In the genomic region with DNA sequence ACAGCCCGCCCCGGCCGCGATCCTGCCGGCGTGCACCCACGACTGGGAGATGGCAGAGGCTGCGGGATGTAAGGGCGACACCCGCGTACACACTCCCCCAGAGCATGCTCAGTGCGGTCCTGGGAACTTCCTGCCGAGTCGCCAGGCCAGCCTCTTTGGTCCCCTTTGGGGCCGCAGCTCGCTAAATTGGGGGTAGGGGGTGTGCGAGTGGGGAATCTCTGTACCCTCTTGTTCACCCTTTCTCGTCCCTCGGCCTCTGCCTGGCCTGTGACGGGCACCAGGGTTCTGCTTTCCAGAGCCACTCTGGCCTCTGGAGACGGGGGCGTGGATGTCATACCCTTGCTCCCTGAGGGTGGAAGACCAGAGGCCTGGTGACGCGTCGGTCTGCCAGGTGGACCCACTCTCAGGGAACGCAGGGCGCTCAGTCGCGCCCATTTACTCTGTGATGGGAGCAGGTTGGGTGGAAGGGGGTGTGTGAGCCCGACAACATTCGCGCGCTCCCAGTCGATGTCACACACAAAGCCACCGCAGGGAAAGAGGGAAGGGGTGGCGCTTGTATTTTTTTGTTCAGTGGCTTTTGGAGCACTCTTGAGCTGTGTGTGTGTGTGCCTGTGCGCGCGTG, we compare ENCODE assay signal across 8 mouse cellular contexts. TPM values are rescaled to one million over a fixed set of nuclear protein-coding genes. Genes with fewer than 3 reads are reported as not detected.
DNase-seq lines count a peak whose midpoint lies in the region; ATAC-seq and TF ChIP-seq lines count a peak whose summit lies in the region.

No protein-coding gene starts in this region.

- no peak for TF ChIP-seq CTCF in heart, postnatal 0 days (IDR thresholded peaks at IDR 0.05; ENCODE audit: low read depth)
- TF ChIP-seq CTCF in lung, adult 2 months (IDR thresholded peaks at IDR 0.05; ENCODE audit: insufficient read depth, low read length) = no peak

- peak; percentile 71 for DNase-seq in brain, adult 2 months (ENCODE audit: low read depth, low spot score)
- DNase-seq in forebrain, embryonic 11.5 days (ENCODE audit: low spot score) = peak; percentile 76
- peak; percentile 36 for DNase-seq in heart, postnatal 0 days (ENCODE audit: low spot score)
- peak; percentile 44 to 70 for DNase-seq in kidney, postnatal 25 days
- peak; percentile 60 for DNase-seq in lung, adult 2 months
- DNase-seq in testis, postnatal 14 days (ENCODE audit: low spot score) = peak; percentile 48

- H3K27me3 ChIP-seq in forebrain, embryonic 11.5 days (ENCODE audit: control insufficient read depth, insufficient read depth, low read length) = no peaks in the 10 kb centered on the region
- no peaks in the 10 kb centered on the region for H3K27me3 ChIP-seq in heart, postnatal 0 days (ENCODE audit: control insufficient read depth, insufficient read depth, low read length)
- no peaks in the 10 kb centered on the region for H3K27me3 ChIP-seq in neural tube, embryonic 13.5 days

- peak; percentile 25 for ATAC-seq in CD4-positive, CD25-positive, alpha-beta regulatory T cell, adult 4 months
- peak; percentile 34 for ATAC-seq in forebrain, embryonic 11.5 days (replicated peaks; ENCODE audit: low FRiP score)
- no peak for ATAC-seq in heart, postnatal 0 days (ENCODE audit: insufficient read depth, low read depth)
- peak; percentile 61 for ATAC-seq in neural tube, embryonic 13.5 days (ENCODE audit: low read depth)

- no peaks in the 10 kb centered on the region for H3K4me1 ChIP-seq in forebrain, embryonic 11.5 days (replicated peaks; ENCODE audit: control insufficient read depth, insufficient read depth, low read length)
- H3K4me1 ChIP-seq in heart, postnatal 0 days (ENCODE audit: control insufficient read depth, insufficient read depth) = peaks cover 14% of the 10 kb centered on the region; the same call in 1 of the 2 replicates
- peaks cover 7% of the 10 kb centered on the region for H3K4me1 ChIP-seq in lung, adult 2 months (ENCODE audit: control insufficient read depth, insufficient read depth, low read length)
- peaks cover 51% of the 10 kb centered on the region for H3K4me1 ChIP-seq in neural tube, embryonic 13.5 days (replicated peaks)

- WGBS in forebrain, embryonic 11.5 days = under 1% methylated on average over 38 of the region's 39 CpGs
- 3% methylated on average over 39 of the region's 39 CpGs for WGBS in heart, postnatal 0 days
- WGBS in lung, adult 2 months = 2% methylated on average over 39 of the region's 39 CpGs
- 2% methylated on average over 39 of the region's 39 CpGs for WGBS in neural tube, embryonic 13.5 days

- H3K9ac ChIP-seq in forebrain, embryonic 11.5 days (ENCODE audit: low read length) = peak overlapping the region; percentile 74
- peak overlapping the region; percentile 73 for H3K9ac ChIP-seq in heart, postnatal 0 days (replicated peaks; ENCODE audit: low read depth, low read length)
- peak overlapping the region; percentile 91 for H3K9ac ChIP-seq in neural tube, embryonic 13.5 days

- no peaks in the 10 kb centered on the region for H3K9me3 ChIP-seq in forebrain, embryonic 11.5 days (ENCODE audit: control insufficient read depth, low read length)
- no peaks in the 10 kb centered on the region for H3K9me3 ChIP-seq in heart, postnatal 0 days (replicated peaks; ENCODE audit: control insufficient read depth, low read length)
- H3K9me3 ChIP-seq in neural tube, embryonic 13.5 days = no peaks in the 10 kb centered on the region

- H3K4me3 ChIP-seq in forebrain, embryonic 11.5 days (ENCODE audit: low read depth, low read length) = peak overlapping the region; percentile 74
- peak overlapping the region; percentile 93 for H3K4me3 ChIP-seq in heart, postnatal 0 days (ENCODE audit: low read depth, low read length)
- H3K4me3 ChIP-seq in lung, adult 2 months (replicated peaks; ENCODE audit: extremely low read depth, low read depth, low read length) = peak overlapping the region; percentile 93
- peak overlapping the region; percentile 92 for H3K4me3 ChIP-seq in neural tube, embryonic 13.5 days

- no peak for TF ChIP-seq POLR2A in lung, adult 2 months (IDR thresholded peaks at IDR 0.05; ENCODE audit: borderline replicate concordance, extremely low read depth, low read depth, low read length)

- H3K36me3 ChIP-seq in forebrain, embryonic 11.5 days (ENCODE audit: control insufficient read depth, insufficient read depth, low read length) = no peaks in the 10 kb centered on the region
- H3K36me3 ChIP-seq in heart, postnatal 0 days (replicated peaks; ENCODE audit: control insufficient read depth, insufficient read depth, low read length) = no peaks in the 10 kb centered on the region
- no peaks in the 10 kb centered on the region for H3K36me3 ChIP-seq in neural tube, embryonic 13.5 days

- H3K4me2 ChIP-seq in forebrain, embryonic 11.5 days (ENCODE audit: low read depth, low read length, severe bottlenecking) = peak overlapping the region; percentile 95
- H3K4me2 ChIP-seq in heart, postnatal 0 days (ENCODE audit: low read depth, low read length) = peak overlapping the region; percentile 84
- H3K4me2 ChIP-seq in neural tube, embryonic 13.5 days = peak overlapping the region; percentile 91

- H3K27ac ChIP-seq in forebrain, embryonic 11.5 days (ENCODE audit: low read depth, low read length) = no peak overlapping the region
- H3K27ac ChIP-seq in heart, postnatal 0 days (ENCODE audit: low read depth) = 0 out of 2 replicates have a peak overlapping the region, but pooled peaks have one; percentile 32
- H3K27ac ChIP-seq in neural tube, embryonic 13.5 days (replicated peaks) = peak overlapping the region; percentile 95

- TF ChIP-seq EP300 in heart, postnatal 0 days (IDR thresholded peaks at IDR 0.05; ENCODE audit: low read depth) = no peak

RNA-seq across cellular contexts. Expression of gene Mgat5, which starts 1.3 kb away (rescaled TPM):
- polyA plus RNA-seq in CD4-positive, CD25-positive, alpha-beta regulatory T cell, adult 4 months (2017; shearing (Covaris generic)) = 10 to 100 TPM; 14.3 to 21.6 TPM
- polyA plus RNA-seq in forebrain, embryonic 11.5 days (2014; fragmentation: Nextera tagmentation; extraction: Ambion mirVana) = 6.6 and 7.3 TPM in 2 replicates
- 11.2 and 14.6 TPM in 2 replicates for total RNA-seq in heart, postnatal 0 days (2014; rRNA removed; ENCODE audit: low replicate concordance)
- polyA plus RNA-seq in heart, postnatal 0 days (2015; fragmentation: Nextera tagmentation; extraction: Ambion mirVana) = 2.1 and 2.4 TPM in 2 replicates
- 6.9 and 9.0 TPM in 2 replicates for polyA plus RNA-seq in lung, adult 2 months (2012; rRNA removed)
- 11.0 and 11.2 TPM in 2 replicates for polyA plus RNA-seq in neural tube, embryonic 13.5 days (2015; fragmentation: Nextera tagmentation; extraction: Ambion mirVana)
